Mouse (Mus musculus) adrenal gland, postnatal 10 days (tissue): ENCODE measurements around the gene Hspe1. TPM values are rescaled to one million over a fixed set of nuclear protein-coding genes. Genes with fewer than 3 reads are reported as not detected.

Experiments
- DNase-seq: peaks from one replicate; pipeline ENCODE4 v3.0.0; 2021; ENCODE audit warnings: mixed read lengths
- total RNA-seq, 2 experiments: library from RNA; stranded (reverse); gene quantifications; 2 replicates each; pipeline ENCODE4 v1.2.3; 2021

Hspe1 gene
- total RNA-seq, 2 experiments from 2014 or later, result 366 to 527 TPM

- DNase-seq, result no peak
These were observed 46.4 kb downstream of the Hspe1 start for GRCm38 (mm10) chr1:55134301-55134700.

- no peak for DNase-seq
These were observed 47.9 kb downstream of the Hspe1 start for GRCm38 (mm10) chr1:55135846-55136245.

Other genes with a start within 250 kb of the Hspe1 start
- gene Ankrd44, start 161.7 kb upstream of the Hspe1 start, total RNA-seq, result 10 to 100 TPM; 25.7 to 32.1 TPM
- gene Sf3b1, start 60.7 kb upstream of the Hspe1 start, total RNA-seq, result 100 to 1,000 TPM; 117 to 148 TPM
- gene Coq10b, start 35.4 kb upstream of the Hspe1 start, total RNA-seq, result 10 to 100 TPM; 35.7 to 82.2 TPM
- 100 to 1,000 TPM; 724 to 915 TPM for gene Hspd1, start 111 bp downstream of the Hspe1 start, total RNA-seq
- 100 to 1,000 TPM; 132 to 252 TPM for gene Mob4, start 43.1 kb downstream of the Hspe1 start, total RNA-seq
- 10 to 100 TPM; 14.2 to 19.7 TPM for gene Rftn2, start 138.7 kb downstream of the Hspe1 start, total RNA-seq
- 1 to 10 TPM; 5.0 to 5.8 TPM for gene Mars2, start 149.0 kb downstream of the Hspe1 start, total RNA-seq